Mouse (Mus musculus) c-Kit-positive CD71-positive TER-119-negative erythroid progenitor cells, embryonic 14.5 days (primary cell): Measurements from ENCODE around the gene Golt1a.

Experiments used
- DNase-seq: peaks from one replicate; pipeline ENCODE4 v3.0.0-alpha.2; 2013; ENCODE audit warnings: low read depth

Golt1a gene

DNA sequence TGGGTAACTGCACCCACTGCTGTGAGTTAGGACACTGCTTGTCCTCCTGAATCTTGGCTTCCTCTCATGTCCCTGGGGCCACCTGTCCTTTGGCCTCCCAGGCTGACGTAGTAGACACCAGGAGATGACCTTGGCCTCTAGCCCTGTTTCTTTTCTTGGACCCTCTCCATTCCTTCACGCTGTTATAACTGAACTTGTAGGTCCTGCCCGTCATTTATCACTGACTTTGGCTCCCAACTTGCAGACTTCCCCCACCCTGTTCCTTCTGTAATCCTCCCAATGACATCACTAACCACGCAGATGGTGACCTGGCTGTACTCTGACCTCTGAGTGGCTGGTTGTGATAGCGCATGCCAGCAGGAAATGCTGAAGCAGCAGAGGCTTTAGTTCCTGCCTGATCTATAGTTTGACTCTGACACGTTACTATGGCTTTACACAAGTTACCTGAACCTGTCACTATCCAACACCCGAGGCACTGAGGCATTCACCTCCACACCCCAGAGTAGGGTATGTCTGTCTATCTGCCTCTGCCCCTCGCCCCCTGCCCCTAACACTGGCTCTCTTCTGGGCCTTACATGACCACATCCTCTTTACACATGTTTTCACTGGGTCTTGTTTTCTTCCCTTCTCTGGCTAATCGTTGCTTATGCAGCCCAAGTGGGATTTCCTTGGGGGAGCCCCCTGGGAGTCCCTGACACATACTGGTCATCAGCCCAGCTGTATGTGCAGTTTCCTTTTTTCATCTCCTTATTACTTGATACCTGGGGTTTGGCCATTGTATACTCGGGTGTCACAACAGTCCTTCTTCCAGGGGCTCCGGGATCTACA, 38.3 kb downstream of the Golt1a start:
- no peak for DNase-seq

DNA sequence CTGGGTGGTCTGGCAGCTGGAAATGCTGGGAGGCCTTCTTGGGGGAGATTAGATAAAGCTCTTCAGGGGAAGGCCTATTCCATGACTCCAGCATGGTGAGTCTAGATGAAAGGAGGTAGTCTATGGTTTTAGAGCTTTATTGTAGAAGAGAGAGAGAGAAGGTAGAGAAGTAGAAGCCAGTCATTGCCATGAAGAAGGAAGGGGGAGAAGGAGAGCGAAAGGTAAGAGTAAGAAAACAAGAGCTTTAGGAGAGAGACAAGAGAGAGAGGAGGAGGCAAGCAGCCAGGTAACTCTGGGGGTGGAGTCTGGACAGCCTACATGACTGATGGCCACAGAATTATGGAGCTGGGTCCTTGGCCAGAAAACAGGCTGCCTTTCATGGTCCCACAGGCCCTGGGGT, 40.6 kb downstream of the Golt1a start, which contains the start of gene Ren1:
Gene Ren1 (plus strand): TSS at position 301 of the 400 bp plus-strand sequence.
- DNase-seq, result no peak

DNA sequence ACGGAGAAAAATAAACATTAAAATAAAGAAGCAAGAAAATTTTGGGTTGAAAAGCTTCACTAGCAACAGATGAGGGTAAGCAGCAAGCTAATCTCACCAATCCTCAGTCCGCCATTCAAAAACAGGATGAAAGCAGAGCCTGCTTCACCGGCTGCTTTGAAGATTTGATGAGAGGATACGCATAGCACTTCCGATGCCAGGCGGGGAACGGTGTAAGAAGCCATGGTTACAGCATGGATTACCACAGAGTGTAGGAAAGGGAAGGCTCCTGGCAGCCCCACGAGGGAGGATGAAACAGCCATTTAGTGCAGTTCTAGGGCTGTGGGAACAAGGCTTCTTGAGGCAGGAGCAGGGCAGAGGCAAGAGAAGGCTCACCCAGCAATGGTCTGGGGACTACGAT, 42.2 kb downstream of the Golt1a start:
- no peak for DNase-seq

DNA sequence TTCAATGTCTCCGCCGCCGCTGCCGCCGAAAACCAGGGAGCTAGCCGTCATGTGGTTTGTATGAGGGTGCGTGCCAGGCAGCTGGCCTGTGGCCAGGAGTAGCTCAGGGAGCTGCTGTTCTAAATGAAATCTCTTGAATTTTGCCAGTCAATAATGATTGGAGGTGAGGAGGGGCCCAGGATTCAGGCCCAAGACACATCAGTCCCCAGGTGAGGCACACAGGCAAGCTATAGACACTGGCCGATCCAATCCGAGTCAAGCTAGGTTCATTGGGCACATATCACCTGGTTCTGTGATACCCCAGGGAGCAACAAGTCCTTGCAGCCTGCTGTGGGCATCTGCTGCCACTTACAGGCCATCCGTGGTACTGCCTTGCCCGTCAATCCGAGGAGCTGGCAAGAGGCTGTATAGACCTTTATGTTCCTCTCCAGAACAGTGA, 43.8 kb downstream of the Golt1a start:
- DNase-seq, result peak; percentile 27

DNA sequence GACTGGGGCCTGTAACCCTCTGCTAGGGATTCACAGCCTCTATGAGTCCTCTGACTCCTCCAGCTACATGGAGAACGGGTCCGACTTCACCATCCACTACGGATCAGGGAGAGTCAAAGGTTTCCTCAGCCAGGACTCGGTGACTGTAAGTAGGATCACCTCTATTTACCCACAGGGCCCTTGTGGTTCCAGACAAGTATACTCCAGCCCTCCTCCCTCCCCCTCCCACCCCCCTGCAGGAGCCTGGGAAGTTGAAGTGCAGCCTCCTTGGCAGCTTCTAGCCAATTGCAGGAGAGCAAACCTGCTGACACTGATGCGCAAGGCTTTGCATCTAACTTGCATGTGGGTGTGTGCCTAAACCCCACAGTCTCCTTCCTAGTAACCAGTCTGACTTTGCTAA, 45.9 kb downstream of the Golt1a start:
- DNase-seq, result no peak

DNA sequence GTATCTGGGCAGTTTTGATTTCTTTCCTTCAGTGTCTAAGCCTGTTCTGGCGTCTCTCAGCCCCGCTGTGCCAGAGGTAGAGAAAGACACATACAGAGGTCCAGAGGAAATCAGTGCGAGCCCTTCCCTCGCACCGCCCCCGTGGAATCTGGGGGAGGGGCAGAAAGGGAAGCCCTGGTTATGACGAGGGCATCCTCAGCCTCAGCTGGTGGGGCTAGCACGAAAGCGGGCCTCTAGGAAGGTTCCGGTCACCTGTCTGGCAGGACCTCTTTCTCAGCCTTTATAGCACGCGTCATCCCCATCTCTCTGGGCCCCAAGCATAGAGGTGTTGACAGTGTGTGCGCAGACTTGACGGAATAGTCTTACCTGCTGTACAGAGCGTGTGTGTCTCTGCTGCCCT, 46.3 kb downstream of the Golt1a start:
- no peak for DNase-seq

DNA sequence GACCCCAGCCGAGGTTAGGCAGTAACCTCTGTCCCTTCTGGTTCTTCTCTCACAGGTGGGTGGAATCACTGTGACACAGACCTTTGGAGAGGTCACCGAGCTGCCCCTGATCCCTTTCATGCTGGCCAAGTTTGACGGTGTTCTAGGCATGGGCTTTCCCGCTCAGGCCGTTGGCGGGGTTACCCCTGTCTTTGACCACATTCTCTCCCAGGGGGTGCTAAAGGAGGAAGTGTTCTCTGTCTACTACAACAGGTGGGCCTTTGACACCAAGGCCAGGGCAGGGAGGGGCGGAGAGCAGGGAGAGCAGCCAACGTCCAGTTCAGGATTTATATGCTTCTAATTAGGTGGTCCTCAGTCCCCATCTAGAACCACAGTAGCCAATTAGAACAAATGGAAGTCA, 46.7 kb downstream of the Golt1a start:
- DNase-seq, result no peak

DNA sequence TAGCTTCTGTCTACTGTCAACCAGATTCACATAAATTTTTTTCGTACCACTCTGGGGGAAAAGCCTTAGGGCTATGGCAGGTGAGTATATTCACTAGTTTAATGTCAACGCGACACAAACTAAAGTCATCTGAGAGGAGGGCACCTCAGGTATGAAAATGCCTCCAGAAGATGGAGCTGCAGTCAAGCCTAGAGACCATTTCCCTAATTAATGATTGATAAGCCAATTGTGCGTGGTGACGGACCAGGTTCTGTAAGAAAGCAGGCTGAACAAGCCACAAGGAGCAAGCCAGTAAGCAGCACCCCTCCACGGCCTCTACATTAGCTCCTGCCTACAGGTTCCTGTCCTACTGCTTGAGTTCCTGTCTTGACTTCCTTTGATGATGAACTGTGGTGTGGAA, 51.4 kb downstream of the Golt1a start:
- DNase-seq, result no peak

DNA sequence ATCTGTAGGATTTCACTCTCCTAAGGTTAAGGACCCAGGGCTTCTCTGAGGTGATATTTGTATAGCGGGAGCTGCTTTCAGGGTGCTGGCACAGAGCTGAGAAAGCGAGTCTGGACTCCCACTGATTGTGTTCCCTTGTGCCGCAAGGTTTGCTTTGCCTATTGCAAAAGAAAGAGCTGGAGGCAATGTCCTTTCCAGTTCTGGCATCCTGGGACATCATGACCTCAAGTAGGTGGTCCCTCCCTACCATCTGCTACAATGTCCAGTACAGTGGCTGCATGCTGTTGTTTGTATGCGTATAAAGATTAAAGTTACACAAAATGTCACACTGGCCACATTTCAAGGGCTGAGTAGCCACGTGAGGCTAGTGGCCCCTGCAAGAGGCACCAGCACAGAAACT, 52.5 kb downstream of the Golt1a start:
- no peak for DNase-seq

DNA sequence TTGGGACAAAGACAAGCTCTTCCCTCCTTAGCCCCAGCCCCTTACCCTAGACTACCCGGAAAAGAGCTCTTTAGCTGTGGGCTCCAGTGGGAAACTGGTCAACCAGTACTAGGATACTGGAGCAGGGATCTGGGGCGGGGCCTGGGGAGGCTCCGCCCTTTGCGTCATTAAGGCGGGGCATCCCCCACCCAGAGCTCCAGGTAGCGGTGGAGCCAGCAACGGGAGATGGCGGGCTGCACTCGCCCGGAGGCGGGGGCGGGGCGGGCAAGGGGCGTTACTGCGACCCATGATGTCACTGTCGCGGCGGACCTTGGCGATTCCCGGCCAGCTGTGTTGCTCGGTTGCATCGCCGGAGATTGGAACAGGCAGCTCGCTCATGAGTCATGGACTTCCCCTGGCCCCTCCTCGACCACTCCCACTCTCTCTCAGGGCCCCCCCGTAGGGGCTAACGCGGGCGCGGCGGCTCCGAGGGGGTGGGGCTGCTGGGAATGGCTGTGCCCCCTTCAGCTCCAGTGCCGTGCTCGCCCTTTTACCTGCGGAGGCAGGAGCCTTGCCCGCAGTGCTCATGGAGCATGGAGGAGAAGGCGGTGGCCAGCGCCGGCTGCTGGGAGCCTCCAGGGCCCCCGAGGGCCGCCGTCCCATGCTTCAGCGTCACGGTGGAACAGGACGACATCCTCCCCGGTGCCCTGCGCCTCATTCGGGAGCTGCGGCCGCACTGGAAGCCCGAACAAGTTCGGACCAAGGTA, 53.8 kb downstream of the Golt1a start, which contains the start of gene Etnk2:
Gene Etnk2 (plus strand): TSS at position 297 of the 746 bp plus-strand sequence.
- DNase-seq, result peak; percentile 33

DNA sequence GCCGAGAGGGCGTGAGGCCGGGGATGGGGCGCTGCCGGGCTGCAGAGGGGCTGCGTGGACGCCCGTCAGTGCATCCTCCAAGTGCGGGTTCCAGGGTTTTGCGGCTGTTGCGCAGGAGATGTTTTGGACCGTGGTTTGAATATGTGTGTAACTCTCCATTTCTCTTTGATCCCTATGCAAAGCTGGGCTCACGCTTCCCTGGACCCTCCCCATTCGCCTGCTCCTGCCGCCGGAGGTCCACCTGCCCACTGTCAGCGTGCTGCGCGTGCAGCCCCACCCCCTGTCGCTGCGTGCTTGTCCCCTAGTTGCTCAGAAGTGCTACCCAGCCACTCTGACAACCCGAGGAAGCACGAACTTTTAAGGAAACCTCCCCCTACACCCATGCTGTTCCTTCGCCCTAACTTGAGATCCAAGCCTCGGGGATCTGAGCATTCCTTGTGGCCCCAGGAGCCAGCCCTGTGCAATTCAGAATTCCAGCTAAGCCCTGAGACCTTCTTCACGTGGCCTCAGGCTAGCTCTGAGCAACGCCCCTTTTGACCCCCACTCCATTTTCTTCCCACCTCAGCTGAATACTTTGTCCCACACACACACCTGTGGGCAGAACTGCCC, 54.5 kb downstream of the Golt1a start:
- DNase-seq, result no peak

DNA sequence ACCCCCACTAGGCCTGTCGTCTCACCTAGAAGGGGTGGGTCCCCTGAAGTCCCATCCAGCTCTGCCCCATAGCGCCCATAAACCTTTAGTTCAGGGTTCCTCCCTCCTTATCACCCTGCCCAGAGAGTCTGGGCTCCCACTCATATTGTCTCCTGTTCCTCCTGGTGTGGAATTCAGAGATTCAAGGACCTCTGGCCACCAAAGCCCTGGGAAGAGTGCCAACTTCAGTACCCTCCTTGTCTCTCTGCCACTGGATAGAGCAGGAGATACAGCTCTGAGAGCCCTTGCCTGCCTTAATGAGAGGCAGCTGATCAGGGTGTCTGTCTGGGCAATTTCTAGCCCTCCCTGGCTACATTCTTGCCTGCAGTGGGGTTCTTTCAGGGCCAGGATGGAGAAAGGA, 55.3 kb downstream of the Golt1a start:
- no peak for DNase-seq

DNA sequence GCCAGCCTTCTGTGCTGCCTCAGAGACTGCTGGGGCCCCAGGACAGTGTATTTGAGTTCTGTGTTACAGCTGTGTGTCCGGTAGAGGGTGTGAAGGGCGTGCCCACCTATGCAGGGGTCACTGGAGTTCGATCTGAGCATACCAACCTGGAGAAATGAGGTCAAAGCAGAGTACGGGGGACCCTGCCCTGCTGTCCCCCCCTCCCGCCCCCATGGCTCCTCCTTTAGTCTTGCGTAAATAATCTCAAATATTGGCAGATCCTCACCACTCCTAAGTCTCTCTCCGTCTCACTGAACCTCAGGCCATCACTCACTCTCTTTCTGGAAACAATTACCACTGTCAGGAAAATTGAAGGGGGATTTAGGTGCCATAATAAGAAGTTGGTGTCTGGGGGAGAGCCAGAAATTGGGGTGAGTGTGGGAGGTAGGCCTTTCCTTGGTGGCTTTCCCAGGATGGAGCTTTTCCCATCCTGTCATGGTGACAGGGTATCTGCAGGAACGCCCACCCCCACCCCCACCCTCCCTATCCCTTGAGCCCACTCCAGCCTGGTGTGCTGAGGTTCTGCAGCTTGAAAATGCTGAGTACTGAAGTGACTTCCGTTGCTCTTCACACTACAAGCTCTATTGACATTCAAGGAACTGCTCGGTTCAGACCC, 57.5 kb downstream of the Golt1a start:
- no peak for DNase-seq

DNA sequence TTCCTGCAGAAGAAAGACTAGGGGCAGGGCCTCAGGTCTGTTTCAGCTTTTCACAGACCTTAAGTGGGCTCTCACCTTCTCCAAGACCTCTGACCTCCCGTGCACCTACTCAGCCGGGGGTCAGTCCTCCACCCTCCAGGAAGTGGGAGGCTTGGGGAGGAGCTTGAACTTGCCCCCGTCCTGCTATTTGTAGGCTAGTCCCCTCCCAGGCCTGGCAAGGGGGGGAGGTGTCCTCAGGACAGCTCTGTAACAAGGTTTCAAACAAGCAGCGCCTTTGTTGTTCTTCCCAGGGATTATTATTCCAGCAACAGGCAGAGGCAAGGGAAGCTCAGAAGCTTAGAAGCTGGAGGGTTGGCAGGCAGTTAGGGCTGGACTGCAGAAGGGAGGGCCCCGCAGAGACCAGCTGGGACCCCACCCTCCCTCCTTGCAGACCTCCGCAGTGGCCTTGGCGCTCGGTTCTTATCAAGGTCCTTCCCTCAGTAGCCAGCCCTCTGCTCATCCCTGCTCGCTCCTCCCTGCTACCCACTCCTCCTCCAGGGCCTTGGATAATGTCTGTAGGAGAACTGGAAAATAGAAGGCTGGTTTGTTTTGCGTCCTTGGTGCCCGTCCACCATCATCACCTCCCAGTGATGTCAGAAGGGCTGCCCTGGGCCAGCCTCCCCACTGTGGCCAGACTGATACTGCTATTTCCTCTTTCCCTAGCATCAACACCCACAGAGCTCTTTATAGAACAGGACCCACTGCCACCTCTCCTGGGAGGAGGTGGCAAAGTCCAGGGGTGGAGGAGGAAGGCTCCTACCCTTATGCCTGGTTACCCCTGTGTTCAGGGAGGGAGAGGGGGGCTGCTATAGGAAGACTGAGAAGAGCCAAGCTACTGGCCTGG, 58.2 kb downstream of the Golt1a start:
- DNase-seq, result no peak

DNA sequence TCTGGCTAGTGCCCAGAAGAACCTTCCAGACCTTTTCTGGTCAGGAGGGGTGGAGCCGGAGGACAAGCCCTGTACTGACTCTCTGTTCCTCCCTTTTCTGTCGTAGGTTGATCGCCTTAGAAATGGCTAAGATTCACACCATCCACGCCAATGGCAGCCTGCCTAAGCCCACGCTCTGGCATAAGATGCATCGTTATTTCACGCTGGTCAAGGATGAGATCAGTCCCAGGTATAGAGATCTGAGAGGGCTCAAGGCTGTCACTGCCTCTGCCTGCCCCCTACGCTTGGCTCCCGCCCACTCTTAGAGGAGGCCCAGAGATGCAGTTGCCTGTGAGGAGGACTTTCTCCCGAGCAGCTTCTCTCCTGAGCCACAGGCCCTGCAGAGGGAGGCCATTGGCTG, 59.0 kb downstream of the Golt1a start:
- no peak for DNase-seq

DNA sequence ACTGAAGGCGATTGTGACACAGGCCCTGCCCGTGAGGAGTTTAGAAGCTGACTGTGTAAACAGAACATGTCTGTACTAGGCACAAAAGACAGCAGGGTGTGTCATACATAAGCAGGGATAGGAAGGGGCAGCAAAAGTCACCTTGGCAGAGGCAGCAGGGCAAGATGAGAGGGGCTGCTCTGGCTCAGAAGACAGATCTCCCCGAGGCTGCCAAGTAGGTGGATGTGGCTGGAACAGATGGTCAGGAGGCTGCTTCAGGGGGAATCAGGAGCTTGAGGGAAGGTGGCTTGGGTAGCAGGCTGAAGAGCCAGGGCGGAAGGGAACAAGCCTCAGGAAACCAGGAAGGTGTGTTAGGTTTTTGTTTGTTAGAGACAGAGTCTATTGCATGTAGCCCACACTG, 60.8 kb downstream of the Golt1a start:
- no peak for DNase-seq

DNA sequence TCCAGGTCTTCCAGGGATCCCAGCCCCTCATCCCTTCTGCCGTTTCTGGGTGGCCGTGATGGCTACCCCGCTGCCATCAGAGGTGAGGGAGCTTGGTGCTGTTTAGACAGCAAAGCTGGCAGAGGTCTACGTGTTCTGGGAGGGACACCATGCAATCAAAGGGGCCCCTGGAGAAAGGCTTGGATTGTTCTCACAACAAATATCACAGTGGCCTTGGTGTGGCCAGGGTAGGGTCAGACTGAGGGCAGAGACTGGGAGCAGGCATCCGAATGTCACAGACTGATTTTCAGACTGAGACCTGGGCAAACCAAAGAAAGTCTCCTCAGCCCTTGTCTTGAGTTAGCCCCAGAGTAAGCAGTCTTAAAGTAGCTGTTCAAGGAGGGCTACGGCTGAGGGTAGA, 61.8 kb downstream of the Golt1a start:
- no peak for DNase-seq

DNA sequence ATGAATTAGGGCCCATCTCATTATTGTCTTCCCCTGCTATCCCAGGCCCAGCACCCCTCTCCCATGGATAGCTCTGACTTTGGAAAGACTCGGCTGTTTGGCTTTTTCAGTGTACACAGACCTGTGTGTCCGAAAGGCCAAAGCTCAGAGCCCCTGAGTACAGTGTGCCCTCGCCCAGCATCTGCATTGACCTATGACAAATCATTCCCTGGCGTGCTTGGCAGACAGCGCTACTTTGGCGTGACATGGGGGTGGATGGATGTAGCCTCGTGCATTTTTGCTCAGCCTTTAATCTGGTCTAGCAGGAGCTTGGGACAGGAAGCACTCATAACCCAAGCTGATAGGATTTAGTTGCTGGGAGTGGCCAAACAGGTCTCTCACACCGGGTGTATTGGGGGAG, 62.5 kb downstream of the Golt1a start:
- no peak for DNase-seq
